Mouse (Mus musculus) MEL (cell line): ENCODE results near the gene Zbtb46. TPM values are rescaled to one million over a fixed set of nuclear protein-coding genes. Genes with fewer than 3 reads are reported as not detected.

Source experiments
- DNase-seq: peaks from one replicate; pipeline ENCODE4 v3.0.0; 2011; ENCODE audit warnings: low read depth, low spot score
- H3K27ac ChIP-seq: 2 replicates; pipeline ENCODE4 v1.5.1; 2012; ENCODE audit warnings: low read depth, mild to moderate bottlenecking, control low read depth, low read length, moderate library complexity; ENCODE audit not compliant: control insufficient read depth
- H3K27me3 ChIP-seq, 2 experiments: fragments of 150-350 bp in 1 of 2; sonication (generic) in 1 of 2; 2 replicates each; pipeline ENCODE4 v1.6.1; 2012; ENCODE audit warnings: low read length in 2 of 2, mild to moderate bottlenecking in 2 of 2, improper control_type of control experiment in 1 of 2, moderate library complexity in 1 of 2; ENCODE audit not compliant: insufficient read depth in 2 of 2, control insufficient read depth in 1 of 2
- H3K36me3 ChIP-seq, 2 experiments: 2 replicates each; pipeline ENCODE4 v1.6.1; 2012 to 2014; ENCODE audit warnings: low read length in 2 of 2, improper control_type of control experiment in 1 of 2, inconsistent platforms in 1 of 2, mild to moderate bottlenecking in 1 of 2; ENCODE audit not compliant: insufficient read depth in 2 of 2, control insufficient read depth in 1 of 2
- H3K4me1 ChIP-seq, 2 experiments: fragments of 150-350 bp in 1 of 2; sonication (generic) in 1 of 2; 2 replicates each; pipeline ENCODE4 v1.6.1; 2012; ENCODE audit warnings: low read length in 2 of 2, improper control_type of control experiment in 1 of 2, mild to moderate bottlenecking in 1 of 2; ENCODE audit not compliant: insufficient read depth in 2 of 2, control insufficient read depth in 1 of 2
- H3K4me3 ChIP-seq, 2 experiments: fragments of 150-350 bp in 1 of 2; sonication (generic) in 1 of 2; 2 replicates each; pipeline ENCODE4 v1.5.1; 2012; ENCODE audit warnings: low read depth in 2 of 2, low read length in 2 of 2, mild to moderate bottlenecking in 2 of 2, moderate library complexity in 2 of 2, control low read depth in 1 of 2, improper control_type of control experiment in 1 of 2; ENCODE audit not compliant: control insufficient read depth in 1 of 2, insufficient read depth in 1 of 2
- H3K79me2 ChIP-seq: 2 replicates; pipeline ENCODE4 v1.6.1; 2012; ENCODE audit warnings: mild to moderate bottlenecking, low read length, moderate library complexity; ENCODE audit not compliant: control insufficient read depth, poor library complexity, insufficient read depth
- H3K9ac ChIP-seq: 2 replicates; pipeline ENCODE4 v1.6.1; 2012; ENCODE audit warnings: low read depth, mild to moderate bottlenecking, control low read depth, low read length, moderate library complexity; ENCODE audit not compliant: control insufficient read depth, poor library complexity, severe bottlenecking
- H3K9me3 ChIP-seq: fragments of 150-350 bp; sonication (generic); replicated peaks from 2 replicates; pipeline ENCODE4 v1.6.1; 2012; ENCODE audit warnings: mild to moderate bottlenecking, low read length, improper control_type of control experiment, moderate library complexity; ENCODE audit not compliant: insufficient read depth
- BHLHE40 ChIP-seq: IDR thresholded peaks from 2 replicates; pipeline ENCODE4 v1.6.1; 2012; ENCODE audit warnings: low read depth, mild to moderate bottlenecking, inconsistent platforms, low read length, improper control_type of control experiment, borderline replicate concordance
- CHD1 ChIP-seq: IDR thresholded peaks from 2 replicates; pipeline ENCODE4 v1.6.1; 2012; ENCODE audit warnings: low read depth, mild to moderate bottlenecking, inconsistent platforms, low read length, improper control_type of control experiment
- CTCF ChIP-seq, 3 experiments: IDR thresholded peaks in 2 of 3; conservative IDR thresholded peaks in 1 of 3; 2 replicates each; pipeline ENCODE4 v1.5.1; 2011 to 2012; ENCODE audit warnings: low read length in 3 of 3, low read depth in 2 of 3, mild to moderate bottlenecking in 2 of 3, improper control_type of control experiment in 1 of 3, inconsistent platforms in 1 of 3, mixed read lengths in 1 of 3, moderate library complexity in 1 of 3; ENCODE audit not compliant: control insufficient read depth in 1 of 3, insufficient read depth in 1 of 3, poor library complexity in 1 of 3, severe bottlenecking in 1 of 3
- E2F4 ChIP-seq: IDR thresholded peaks from 2 replicates; pipeline ENCODE4 v1.6.1; 2011; ENCODE audit warnings: low read depth, low read length, improper control_type of control experiment, borderline replicate concordance
- EP300 ChIP-seq, 2 experiments: IDR thresholded peaks; 2 replicates each; pipeline ENCODE4 v1.6.1; 2011; ENCODE audit warnings: improper control_type of control experiment in 2 of 2, low read length in 2 of 2, low read depth in 1 of 2, mild to moderate bottlenecking in 1 of 2
- ETS1 ChIP-seq: IDR thresholded peaks from 2 replicates; pipeline ENCODE4 v1.6.1; 2012; ENCODE audit warnings: low read depth, mild to moderate bottlenecking, inconsistent platforms, low read length, improper control_type of control experiment, moderate library complexity
- GABPA ChIP-seq: IDR thresholded peaks from 2 replicates; pipeline ENCODE4 v1.6.1; 2012; ENCODE audit warnings: low read depth, mild to moderate bottlenecking, inconsistent platforms, low read length, improper control_type of control experiment, moderate library complexity
- GATA1 ChIP-seq: IDR thresholded peaks from 2 replicates; pipeline ENCODE4 v1.6.1; 2011; ENCODE audit warnings: low read depth, low read length, improper control_type of control experiment
- MAFK ChIP-seq: IDR thresholded peaks from 2 replicates; pipeline ENCODE4 v1.6.1; 2011; ENCODE audit warnings: low read depth, mild to moderate bottlenecking, low read length, improper control_type of control experiment, borderline replicate concordance
- MAZ ChIP-seq: IDR thresholded peaks from 2 replicates; pipeline ENCODE4 v1.6.1; 2012; ENCODE audit warnings: low read depth, mild to moderate bottlenecking, inconsistent platforms, low read length, improper control_type of control experiment
- MEF2A ChIP-seq: IDR thresholded peaks from 2 replicates; pipeline ENCODE4 v1.6.1; 2014; ENCODE audit warnings: low read depth, mild to moderate bottlenecking, inconsistent platforms, low read length, improper control_type of control experiment; ENCODE audit not compliant: poor library complexity, insufficient replicate concordance, severe bottlenecking; ENCODE audit errors: extremely low read depth
- MYB ChIP-seq: IDR thresholded peaks from 2 replicates; pipeline ENCODE4 v1.6.1; 2011; ENCODE audit warnings: mild to moderate bottlenecking, low read depth, low read length, improper control_type of control experiment
- MYC ChIP-seq: IDR thresholded peaks from 2 replicates; pipeline ENCODE4 v1.6.1; 2011; ENCODE audit warnings: low read depth, mild to moderate bottlenecking, low read length, improper control_type of control experiment, moderate library complexity
- NRF1 ChIP-seq: IDR thresholded peaks from 2 replicates; pipeline ENCODE4 v1.6.1; 2014; ENCODE audit warnings: low read depth, mild to moderate bottlenecking, inconsistent platforms, low read length, improper control_type of control experiment, moderate library complexity; ENCODE audit not compliant: poor library complexity, insufficient read depth, severe bottlenecking
- POLR2A ChIP-seq, 2 experiments: IDR thresholded peaks; 2 replicates each; pipeline ENCODE4 v1.6.1; 2011 to 2012; ENCODE audit warnings: low read length in 2 of 2, mild to moderate bottlenecking in 2 of 2, control low read depth in 1 of 2, improper control_type of control experiment in 1 of 2, low read depth in 1 of 2, moderate library complexity in 1 of 2; ENCODE audit not compliant: control insufficient read depth in 1 of 2, insufficient read depth in 1 of 2, poor library complexity in 1 of 2
- POLR2AphosphoS2 ChIP-seq: IDR thresholded peaks from 2 replicates; pipeline ENCODE4 v1.6.1; 2011; ENCODE audit warnings: low read length, improper control_type of control experiment
- POLR2AphosphoS5 ChIP-seq: IDR thresholded peaks from 2 replicates; pipeline ENCODE4 v1.6.1; 2012; ENCODE audit warnings: low read depth, borderline replicate concordance, mild to moderate bottlenecking, inconsistent platforms, low read length, moderate library complexity, mixed read lengths
- RAD21 ChIP-seq: IDR thresholded peaks from 2 replicates; pipeline ENCODE4 v1.6.1; 2011; ENCODE audit warnings: mild to moderate bottlenecking, low read depth, low read length, improper control_type of control experiment
- RCOR1 ChIP-seq: IDR thresholded peaks from 2 replicates; pipeline ENCODE4 v1.6.1; 2012; ENCODE audit warnings: low read depth, mild to moderate bottlenecking, inconsistent platforms, low read length, improper control_type of control experiment
- SMC3 ChIP-seq: IDR thresholded peaks from 2 replicates; pipeline ENCODE4 v1.6.1; 2011; ENCODE audit warnings: low read depth, low read length, improper control_type of control experiment
- TAL1 ChIP-seq: IDR thresholded peaks from 2 replicates; pipeline ENCODE4 v1.6.1; 2012; ENCODE audit warnings: mild to moderate bottlenecking, inconsistent platforms, low read length, moderate library complexity, mixed read lengths
- USF1 ChIP-seq: IDR thresholded peaks from 2 replicates; pipeline ENCODE4 v1.6.1; 2014; ENCODE audit warnings: low read depth, mild to moderate bottlenecking, inconsistent platforms, low read length, improper control_type of control experiment, moderate library complexity
- USF2 ChIP-seq, 2 experiments: IDR thresholded peaks; 2 replicates each; pipeline ENCODE4 v1.6.1; 2011 to 2012; ENCODE audit warnings: improper control_type of control experiment in 2 of 2, low read length in 2 of 2, borderline replicate concordance in 1 of 2, inconsistent platforms in 1 of 2, low read depth in 1 of 2, mild to moderate bottlenecking in 1 of 2; ENCODE audit not compliant: insufficient read depth in 1 of 2
- ZC3H11A ChIP-seq: IDR thresholded peaks from 2 replicates; pipeline ENCODE4 v1.6.1; 2012; ENCODE audit warnings: low read depth, mild to moderate bottlenecking, inconsistent platforms, low read length, improper control_type of control experiment
- ZMIZ1 ChIP-seq: IDR thresholded peaks from 2 replicates; pipeline ENCODE4 v1.6.1; 2012; ENCODE audit warnings: low read depth, mild to moderate bottlenecking, inconsistent platforms, low read length, improper control_type of control experiment, moderate library complexity
- polyA plus RNA-seq, 2 experiments: library from polyadenylated mRNA; stranded (reverse) in 1 of 2; unstranded in 1 of 2; fragments of >175 nt in 1 of 2; fragments of >200 nt in 1 of 2; gene quantifications; 2 replicates each; pipeline versions ENCODE4 v1.2.1 to v1.2.4; 2012; ENCODE audit warnings: low replicate concordance in 2 of 2, low read depth in 1 of 2; ENCODE audit not compliant: insufficient read length in 2 of 2, insufficient read depth in 1 of 2, missing spikeins in 1 of 2
- total RNA-seq: library from RNA; depleted of rRNA; stranded (reverse); fragments of 300-350 nt; gene quantifications from 2 replicates; pipeline ENCODE4 v1.2.3, GENCODE M21; 2012

Zbtb46 gene
- total and polyA plus RNA-seq, 3 experiments = 0.23 to 0.64 TPM; not detected in 1

DNA sequence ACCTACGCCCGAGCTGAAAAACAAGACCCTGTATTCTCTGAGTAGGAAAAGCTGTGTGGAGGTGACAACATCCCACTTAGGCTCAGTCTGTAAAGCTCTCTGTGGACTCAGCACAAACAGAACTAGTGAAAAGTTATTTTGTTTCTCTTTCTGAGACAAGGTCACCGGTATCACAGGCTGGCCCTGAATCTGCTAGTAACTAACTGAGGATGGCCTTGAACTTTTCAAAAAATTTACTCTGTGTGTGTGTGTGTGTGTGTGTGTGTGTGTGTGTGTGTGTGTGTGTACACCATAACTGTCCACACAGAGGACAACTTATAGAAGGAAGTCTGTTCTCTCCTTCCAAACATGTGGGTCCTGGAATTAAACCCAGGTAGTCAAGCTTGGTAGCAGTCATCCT lies 65.1 kb downstream of the Zbtb46 start:
- no peaks in the 10 kb centered on the region for H3K4me1 ChIP-seq
- H3K27me3 ChIP-seq = no peaks in the 10 kb centered on the region; a peak in 1 of 4 replicates
- H3K36me3 ChIP-seq = no peaks in the 10 kb centered on the region
- H3K79me2 ChIP-seq = no peaks in the 10 kb centered on the region
- no peak overlapping the region for H3K27ac ChIP-seq
- DNase-seq = no peak
- H3K9ac ChIP-seq = no peak overlapping the region
- H3K4me3 ChIP-seq = no peak overlapping the region
- no peaks in the 10 kb centered on the region for H3K9me3 ChIP-seq
- TF ChIP-seq POLR2AphosphoS5 (no peak), ETS1 (no peak), GATA1 (no peak), E2F4 (no peak), RCOR1 (no peak), MEF2A (no peak), MAZ (no peak), MAFK (no peak), TAL1 (no peak), CHD1 (no peak)
- TF ChIP-seq, all 39 proteins: peak for 0

DNA sequence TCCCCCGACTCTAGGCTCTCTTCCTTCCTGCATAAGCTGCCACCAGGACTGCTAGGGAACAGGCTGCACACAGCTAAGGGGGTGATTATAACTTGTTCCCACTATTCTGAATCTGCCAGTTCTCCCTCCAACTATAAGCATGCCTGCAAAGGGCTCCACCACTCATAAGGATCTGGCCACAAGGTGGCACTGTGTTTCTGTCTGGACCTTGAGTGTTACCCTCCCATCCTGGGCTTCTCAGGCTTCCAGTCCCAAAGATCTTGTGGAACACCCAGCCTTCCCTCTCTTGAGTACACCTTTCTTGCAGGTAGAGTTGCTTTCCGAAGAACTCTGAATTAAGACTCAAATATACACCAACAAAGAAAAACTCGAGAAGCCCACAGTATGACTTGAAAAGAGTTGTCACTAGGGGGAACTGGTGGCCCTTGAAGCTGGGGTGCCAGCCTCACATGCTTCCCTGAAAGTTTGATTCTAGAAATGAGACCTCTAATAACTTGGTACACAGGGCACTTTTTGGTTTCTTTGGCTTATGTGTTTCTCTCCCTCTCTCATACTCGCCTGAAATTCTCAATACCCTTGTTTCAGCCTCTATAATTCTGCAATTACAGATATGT lies 66.5 kb downstream of the Zbtb46 start:
- H3K4me3 ChIP-seq = no peak overlapping the region
- no peak overlapping the region for H3K9ac ChIP-seq
- no peaks in the 10 kb centered on the region for H3K79me2 ChIP-seq
- H3K27ac ChIP-seq = no peak overlapping the region
- no peaks in the 10 kb centered on the region for H3K4me1 ChIP-seq
- TF ChIP-seq EP300 (IDR thresholded peaks at IDR 0.05; ENCODE audit: low read depth in 1 of 2, low read length in 2 of 2) = no peak
- 0 out of 2 replicates have a peak, but pooled peaks have one; percentile 11 for TF ChIP-seq MYC
- no peak for TF ChIP-seq USF2 (IDR thresholded peaks at IDR 0.05; ENCODE audit: borderline replicate concordance in 1 of 2, insufficient read depth in 1 of 2, low read depth in 1 of 2, low read length in 2 of 2)
- no peak for TF ChIP-seq NRF1
- TF ChIP-seq USF1 = no peak
- no peak for TF ChIP-seq GABPA
- peak; percentile 81 for TF ChIP-seq ZC3H11A
- peak; percentile 95 for TF ChIP-seq SMC3
- TF ChIP-seq GATA1 = no peak
- TF ChIP-seq POLR2AphosphoS2 = no peak
- TF ChIP-seq ZMIZ1 = no peak
- TF ChIP-seq RAD21 = peak; percentile 84
- TF ChIP-seq MYB = no peak
- TF ChIP-seq POLR2A (IDR thresholded peaks at IDR 0.05; ENCODE audit: control insufficient read depth in 1 of 2, insufficient read depth in 1 of 2, low read depth in 1 of 2, low read length in 2 of 2, poor library complexity in 1 of 2) = no peak
- TF ChIP-seq CTCF (IDR thresholded peaks at IDR 0.05 in 2 of 3, conservative IDR thresholded peaks at IDR 0.05 in 1 of 3; ENCODE audit: control insufficient read depth in 1 of 3, insufficient read depth in 1 of 3, low read depth in 2 of 3, low read length in 3 of 3, poor library complexity in 1 of 3, severe bottlenecking in 1 of 3) = peak; percentile 84 to 88 (median 86)
- TF ChIP-seq BHLHE40 = no peak
- no peak for TF ChIP-seq CHD1
- no peaks in the 10 kb centered on the region for H3K36me3 ChIP-seq
- no peaks in the 10 kb centered on the region for H3K9me3 ChIP-seq
- no peaks in the 10 kb centered on the region; a peak in 1 of 4 replicates for H3K27me3 ChIP-seq
- peak; percentile 84 for DNase-seq
